Mouse (Mus musculus): Measurements from ENCODE around the gene Abcf2.

The Abcf2 gene

DNA sequence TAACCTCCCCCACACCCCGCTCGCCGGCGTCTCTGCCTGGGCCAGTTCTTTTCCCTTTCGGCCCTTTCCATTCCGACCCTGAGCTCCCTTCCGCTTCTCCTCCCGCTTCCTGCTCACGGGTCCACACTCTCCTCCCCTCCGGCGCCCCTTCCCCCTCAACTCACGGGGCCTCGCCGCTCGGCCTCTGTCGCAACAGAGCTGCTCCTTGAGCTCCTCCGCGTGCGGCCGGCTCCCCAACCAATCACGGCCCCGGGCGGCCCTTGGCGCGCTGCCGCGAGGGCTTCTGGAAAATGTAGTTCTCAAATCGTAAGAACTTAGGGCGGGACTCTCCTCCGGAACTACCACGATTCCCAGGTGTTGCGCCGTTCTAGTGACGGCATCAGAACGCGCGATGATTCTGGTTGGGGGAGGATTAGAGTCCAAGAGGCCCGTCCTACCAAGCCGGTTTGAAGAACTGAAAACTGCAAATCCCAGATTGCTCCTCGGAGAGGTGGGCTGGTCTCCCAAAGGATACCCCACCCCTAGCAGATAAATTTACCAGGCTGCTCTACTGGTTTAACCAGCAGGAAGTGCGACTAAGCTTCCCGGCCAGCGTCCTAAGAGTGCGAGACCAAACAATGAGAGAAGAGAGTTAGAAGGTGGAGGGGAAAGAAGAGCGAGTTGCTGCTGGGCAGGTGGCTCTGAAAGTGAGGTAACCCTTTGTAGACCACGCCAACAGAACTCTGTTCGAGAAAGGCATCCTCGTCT is at the start of gene Abcf2:
Gene Abcf2 (minus strand): TSS at position 285 of the 747 bp plus-strand sequence.
- peak; percentile 97 to 99 for DNase-seq (ENCODE audit: low spot score in 2 of 2)

DNA sequence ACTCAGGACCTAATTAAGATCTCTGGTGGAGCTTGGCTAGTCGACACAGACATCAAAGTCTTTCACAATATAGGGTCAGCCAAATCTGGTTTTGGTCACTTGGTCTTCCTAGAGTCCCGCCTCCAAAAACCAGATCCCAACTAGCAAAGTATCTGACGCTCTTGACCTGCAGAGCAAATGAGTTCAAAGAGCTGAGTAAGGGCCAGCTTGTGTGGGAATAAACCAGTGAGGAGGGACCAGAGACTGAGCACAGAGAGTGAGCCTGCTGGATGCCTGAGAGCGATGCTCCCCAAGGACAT is 47.5 kb upstream of the Abcf2 start:
- DNase-seq (ENCODE audit: low spot score in 2 of 2) = no peak

DNA sequence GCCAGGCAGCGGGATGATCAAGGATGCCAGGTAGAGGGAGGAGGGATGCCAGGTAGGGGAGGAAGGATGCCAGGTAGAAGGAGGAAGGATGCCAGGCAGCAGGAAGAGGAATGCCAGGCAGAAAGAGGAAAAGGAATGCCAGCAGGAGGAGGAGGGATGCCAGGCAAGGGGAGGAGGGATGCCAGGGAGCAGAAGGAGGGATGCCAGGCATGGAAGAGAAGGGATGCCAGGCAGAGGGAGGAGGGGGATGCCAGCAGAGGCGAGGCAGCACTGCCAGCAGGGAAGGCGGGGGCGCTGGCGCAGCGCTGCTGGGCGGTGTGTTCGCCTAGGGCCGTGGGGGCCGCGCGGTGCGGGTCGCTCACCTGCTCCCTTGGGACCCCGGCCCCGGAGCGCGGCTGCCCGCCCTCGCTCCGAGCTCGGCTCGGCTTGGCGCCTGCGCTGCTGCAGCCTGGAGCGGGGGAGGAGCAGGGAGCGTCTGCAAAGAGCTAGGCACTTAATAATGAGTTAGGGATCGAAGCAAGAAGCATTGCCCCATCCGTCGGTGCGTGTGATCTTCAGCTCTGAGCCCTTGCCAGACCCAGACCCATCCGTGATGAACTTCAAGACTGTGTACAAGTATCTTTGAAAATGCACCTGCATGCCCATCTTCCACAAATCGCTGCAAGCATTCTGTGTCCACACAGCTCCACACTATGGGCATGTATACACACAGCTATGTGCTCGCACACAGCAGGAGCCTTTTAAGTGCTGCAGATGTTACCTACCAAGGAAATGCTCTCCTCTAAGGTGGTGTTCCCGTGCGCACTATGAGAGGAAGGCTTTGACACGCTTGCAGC is 46.9 kb upstream of the Abcf2 start, which contains the start of gene Smarcd3:
Gene Smarcd3 (minus strand): TSS at position 426 of the 836 bp plus-strand sequence.
- no peak for DNase-seq (ENCODE audit: low spot score in 2 of 2)

DNA sequence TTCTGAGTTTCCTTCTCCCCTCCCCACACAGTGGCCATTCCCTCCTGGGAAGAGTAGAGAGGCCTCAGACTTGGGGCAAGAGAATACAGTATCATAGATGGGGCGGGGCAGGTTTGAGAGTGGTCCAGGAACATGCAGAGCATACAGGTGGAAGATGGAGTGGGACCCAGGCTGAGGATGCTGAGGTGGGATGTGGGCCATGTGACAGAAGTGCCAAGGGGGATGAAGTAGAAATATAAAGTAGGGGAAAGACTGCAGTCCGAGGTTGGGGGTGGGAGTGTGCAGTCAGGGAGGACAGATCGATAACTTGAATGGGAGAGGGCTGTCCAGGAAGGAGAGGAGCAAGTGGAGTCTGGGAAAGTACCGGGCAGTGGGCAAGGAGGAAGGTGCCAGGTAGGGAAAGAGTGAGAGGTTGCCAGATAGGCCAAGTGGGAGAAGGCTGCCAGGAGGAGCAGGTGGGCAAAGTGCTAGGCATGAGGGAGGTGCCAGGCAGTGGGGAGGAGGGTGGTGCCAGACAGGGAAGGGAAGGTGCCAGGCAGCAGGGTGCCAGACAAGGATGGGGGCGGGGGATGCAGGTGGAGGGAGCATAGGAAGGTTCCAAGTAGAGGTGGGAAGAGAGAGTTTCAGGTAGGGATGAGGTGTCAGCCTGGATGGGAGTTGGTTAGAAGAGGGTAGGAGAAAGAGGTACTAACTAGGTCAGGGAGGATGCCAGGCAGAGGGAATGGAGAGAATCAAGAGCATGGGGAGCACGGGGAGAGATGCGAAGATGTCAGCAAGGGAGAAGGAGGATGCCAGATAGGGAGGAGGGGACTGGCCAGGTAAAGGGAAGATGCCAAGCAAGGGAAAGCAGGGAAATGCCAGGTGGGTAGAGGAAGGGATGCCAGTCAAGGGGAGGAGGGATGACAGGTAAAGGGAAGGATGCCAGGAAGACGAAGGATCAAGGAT is 46.0 kb upstream of the Abcf2 start:
- DNase-seq (ENCODE audit: low spot score in 2 of 2) = no peak

DNA sequence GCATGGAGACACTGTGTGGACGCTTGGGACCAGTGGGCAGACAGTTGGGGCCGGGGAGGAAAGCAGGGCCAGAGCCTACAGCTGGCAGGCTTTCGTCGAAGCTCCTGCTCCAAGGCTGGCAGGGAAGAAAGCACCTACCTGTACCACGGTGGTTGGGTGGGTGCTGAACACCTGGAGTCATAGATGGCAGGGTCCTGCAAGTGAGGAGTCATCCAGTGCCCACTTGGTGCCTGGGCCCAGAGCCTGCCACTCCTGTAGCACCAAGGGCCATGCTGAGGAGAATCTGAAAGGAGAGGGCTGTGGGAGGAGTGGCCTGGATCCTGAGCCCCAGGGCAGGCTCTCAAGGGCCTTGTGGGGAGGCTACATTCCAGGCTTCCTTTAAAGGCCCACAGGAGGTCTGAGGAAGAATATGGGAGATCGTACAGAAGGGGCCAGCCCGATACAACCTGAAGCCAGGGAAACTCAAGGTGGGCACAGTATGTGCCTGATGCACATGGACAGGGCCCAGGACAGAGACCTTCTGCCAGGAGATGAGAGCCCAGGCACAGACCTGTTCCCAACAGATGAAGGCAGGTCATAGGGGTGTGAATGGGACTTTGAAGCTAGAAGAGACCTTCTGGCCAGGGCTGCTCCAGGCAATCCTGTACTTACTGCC is 45.2 kb upstream of the Abcf2 start:
- no peak for DNase-seq (ENCODE audit: low spot score in 2 of 2)

DNA sequence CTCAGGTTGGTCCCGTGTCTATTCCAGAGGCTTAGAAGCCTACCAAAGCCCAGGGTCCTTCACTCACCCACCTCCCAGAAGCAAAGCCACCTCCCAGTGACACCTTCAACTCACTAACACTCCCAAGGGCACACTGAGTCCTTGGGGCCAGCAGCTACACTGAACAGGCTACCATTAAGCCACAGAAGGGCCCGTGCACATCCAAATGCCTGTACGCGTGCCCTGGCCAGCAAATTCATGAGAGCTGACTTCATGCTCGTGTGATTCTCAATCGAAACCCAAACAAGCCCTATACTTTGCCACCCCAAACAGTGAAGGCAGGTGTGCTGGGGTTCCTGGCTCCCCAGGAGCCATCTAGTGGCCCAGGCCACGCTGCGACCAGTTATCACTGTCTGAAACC is 43.4 kb upstream of the Abcf2 start:
- no peak for DNase-seq (ENCODE audit: low spot score in 2 of 2)

DNA sequence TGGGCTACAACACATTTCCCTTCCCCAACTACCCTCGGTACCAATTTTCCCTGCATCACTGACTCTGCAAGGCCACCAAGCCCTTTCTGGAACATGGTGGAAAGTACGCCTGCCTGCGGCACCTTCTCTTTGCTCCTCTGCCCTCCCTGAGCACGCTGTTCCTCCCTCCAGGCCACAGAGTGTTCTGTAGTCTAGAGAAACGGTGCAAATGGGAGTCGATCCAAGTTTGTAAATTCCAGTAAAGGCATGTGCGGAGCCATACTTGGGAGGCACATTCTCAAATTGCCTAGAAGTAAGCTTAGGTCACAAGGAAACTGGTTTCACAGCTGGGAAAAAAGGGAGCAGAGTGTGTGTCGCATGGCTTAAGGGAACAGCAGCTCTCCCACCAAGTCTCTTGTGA is 42.8 kb upstream of the Abcf2 start:
- no peak for DNase-seq (ENCODE audit: low spot score in 2 of 2)

DNA sequence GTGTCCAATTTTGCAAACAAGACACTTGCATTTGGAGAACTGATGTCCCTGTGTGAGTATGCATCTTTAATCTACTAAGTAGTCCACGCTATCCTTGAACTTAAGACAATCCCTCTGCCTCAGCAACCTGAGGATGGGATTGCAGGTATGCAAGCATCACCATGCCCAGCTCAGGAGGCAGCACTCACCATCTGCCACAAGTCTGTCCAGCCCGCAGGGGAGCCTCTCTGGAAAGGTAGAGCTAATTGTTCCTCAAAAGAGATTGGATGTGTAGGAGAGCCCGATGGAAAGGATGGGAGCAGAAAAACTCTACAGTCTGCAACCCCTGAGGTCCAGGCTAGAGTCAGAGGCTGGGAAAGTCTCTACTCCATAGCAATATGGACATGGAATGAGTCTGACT is 41.7 kb upstream of the Abcf2 start:
- no peak for DNase-seq (ENCODE audit: low spot score in 2 of 2)

DNA sequence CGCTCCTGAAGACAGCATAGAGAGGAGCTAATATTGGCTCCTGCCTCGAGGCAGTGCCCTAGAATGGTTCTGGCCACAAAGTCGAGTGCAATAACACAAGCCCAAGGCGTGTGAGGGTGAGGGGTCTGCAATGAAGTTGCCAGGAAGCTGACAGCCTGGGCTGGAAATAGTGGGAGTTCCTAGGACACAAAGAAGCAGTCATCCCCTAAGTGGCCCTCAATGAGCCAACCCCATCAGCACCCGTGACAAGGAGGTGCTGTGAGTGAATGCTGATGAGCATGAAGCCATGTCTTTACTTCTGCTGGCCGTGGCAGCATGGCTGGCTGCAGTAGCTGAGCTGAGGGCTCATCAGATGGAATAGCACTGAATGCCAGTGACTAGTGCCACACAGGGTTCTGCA is 37.8 kb upstream of the Abcf2 start:
- DNase-seq (ENCODE audit: low spot score in 2 of 2) = no peak

DNA sequence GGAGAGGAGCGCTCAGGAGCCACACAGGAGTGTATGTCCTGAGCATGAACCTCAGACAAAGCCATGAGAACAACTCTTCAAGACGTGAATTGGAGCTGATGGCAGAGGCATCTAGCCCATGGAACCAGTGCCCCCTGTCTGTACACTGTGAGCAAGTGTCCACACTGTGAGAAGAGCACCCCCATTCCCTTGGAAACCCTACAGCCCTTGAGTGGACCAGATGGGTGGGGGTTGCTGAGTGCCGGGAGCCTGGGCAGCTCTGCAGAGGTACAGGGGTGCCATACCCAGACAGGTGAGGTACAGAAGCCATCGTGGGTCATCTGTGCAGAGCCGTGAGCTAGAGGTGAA is 35.0 kb upstream of the Abcf2 start:
- DNase-seq (ENCODE audit: low spot score in 2 of 2) = no peak

DNA sequence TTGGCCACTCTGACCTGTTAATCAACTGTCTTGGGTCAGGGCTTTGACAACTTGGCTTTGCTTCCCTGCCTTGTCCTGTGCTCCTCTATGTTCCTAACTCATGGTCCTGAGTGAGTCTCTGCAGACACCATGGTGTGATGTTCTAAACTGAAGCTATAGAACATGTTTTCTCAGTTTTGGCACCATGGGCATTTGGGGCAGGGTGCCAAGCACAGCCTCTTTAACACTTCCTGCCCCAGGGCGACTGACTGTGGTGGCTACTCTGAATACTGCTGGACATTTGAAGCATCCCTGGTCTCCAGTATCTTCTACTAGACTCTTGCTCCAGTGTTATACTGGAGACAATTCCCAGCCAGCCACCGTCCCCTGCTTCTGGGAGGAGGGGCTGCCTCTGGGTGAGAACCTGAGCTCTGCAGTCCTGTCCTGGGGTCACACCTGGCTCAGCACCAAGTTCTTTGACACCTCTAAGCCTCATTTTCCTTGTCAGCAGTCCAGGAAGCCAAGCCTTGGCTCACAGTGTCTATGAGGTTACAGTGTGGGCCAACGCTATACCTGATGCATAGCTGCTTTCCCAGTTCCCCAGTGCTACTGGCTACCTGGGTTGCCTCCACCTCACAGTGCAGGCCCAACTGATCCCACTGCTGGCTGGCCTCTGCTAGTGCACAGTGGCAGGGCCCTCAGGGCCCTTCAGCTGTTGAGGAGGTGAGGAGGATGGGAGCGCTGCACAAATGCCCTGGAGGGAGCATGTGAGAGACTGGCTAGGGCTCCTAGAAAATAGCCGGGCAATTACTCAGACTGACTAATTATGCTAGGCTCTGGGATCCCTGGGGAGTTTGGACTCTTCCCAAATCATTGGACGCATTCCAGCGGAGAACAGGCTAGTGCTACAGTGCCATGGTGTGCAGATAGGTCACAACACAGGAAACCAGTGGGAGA is 34.4 kb upstream of the Abcf2 start:
- DNase-seq (ENCODE audit: low spot score in 2 of 2) = no peak

DNA sequence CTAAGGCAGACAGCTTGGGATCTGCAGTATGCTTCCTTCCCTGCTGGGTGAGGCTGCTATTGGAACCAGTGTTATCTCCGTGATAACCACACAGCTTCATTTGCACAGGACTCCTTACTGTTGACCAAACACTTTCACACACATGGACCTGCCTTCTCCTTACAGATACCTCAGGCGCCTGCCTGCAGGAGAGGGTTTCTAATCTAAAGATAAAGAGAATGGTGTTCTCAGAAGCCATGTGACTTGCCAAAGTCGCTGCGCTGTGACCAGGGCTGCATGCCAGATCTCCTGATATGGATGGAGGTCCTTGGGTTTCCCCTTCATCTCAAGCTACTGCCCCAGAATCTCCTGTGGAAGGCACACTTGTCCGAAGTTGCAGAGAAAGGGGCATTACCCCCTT is 32.1 kb upstream of the Abcf2 start:
- no peak for DNase-seq (ENCODE audit: low spot score in 2 of 2)

DNA sequence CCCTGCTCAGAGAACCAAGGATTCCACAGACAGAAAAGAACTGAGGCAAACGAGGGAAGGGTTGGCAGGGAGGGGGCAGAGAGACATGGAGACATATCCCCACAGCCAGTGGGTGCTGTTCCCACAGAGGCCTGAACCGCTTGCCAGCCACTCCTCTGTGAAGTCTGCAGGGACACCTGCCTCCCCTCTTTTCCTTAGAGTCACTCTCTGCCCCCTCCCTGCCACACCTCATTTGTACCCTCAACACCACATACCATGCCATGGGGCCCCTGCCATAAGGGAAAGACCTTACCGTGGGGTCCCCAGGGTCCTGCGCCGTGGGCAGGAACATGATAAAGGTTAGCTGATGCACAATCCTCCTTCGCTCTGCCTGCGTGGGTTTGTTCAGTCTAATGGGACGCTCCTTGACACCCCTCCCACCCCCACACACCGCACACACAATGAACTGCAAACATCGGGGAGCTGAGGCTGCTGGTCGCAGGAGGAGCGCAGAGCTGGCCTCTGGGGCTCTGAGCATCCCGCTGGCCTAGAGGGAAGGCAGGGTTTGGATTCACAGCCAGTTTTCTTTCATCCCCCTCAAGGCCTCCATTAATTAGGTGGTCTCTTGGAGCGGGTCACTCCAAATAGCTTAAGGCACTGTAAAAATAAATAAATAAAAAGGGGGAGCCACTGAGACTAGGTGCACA is 28.9 kb upstream of the Abcf2 start:
- no peak for DNase-seq (ENCODE audit: low spot score in 2 of 2)

DNA sequence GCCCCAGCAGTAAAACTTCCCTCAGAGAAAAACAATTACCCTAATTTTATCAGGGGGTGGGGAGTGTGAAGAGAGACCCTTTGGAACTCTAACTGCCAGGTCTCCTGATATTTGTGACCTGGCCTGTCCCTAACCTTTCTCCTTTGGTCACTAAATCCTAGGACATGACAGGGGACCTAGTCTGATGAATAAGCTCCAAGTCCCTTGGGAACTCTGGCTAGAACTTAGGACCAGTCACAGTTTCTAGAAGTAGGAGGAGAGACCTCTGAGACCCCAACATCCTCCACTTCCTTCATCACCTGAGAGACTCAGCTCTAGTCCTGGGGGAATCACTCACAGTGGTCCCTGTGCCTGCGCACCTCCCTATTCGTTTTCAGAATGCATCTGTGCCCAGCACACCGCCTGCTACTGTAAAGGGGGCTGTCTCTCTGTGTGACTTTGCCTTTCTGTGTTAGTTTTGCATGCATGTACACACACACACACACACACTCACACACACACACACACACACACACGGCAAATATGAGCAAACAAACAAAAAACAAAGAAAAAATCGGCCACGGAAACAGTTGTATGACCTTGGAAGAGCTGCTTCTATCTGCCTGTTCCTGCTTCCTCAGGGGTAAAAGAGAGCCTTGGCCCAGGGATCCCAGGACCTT is 28.2 kb upstream of the Abcf2 start:
- no peak for DNase-seq (ENCODE audit: low spot score in 2 of 2)

DNA sequence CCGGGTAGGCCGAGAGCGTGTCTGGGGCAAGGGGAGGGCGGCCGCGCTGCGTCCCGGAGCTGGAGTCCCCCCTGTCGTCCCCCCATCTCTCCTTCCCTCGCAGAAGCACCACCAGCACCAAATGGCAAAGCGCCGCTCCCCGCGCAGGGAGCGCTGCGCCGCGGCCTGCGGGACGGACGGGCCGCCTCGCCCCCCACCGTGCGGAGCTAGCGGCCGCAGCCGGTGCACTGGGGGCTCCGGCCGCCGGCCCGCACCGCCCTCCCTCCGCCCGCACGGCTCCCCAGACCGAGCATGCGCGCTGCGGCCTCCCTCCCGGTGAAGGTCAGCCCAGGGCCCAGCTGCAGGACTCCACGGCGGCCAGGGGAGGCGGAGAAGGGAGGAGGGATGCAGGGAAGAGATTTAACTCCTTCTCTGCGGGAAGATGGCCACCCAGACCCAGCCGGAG is 27.4 kb upstream of the Abcf2 start:
- DNase-seq (ENCODE audit: low spot score in 2 of 2) = no peak

DNA sequence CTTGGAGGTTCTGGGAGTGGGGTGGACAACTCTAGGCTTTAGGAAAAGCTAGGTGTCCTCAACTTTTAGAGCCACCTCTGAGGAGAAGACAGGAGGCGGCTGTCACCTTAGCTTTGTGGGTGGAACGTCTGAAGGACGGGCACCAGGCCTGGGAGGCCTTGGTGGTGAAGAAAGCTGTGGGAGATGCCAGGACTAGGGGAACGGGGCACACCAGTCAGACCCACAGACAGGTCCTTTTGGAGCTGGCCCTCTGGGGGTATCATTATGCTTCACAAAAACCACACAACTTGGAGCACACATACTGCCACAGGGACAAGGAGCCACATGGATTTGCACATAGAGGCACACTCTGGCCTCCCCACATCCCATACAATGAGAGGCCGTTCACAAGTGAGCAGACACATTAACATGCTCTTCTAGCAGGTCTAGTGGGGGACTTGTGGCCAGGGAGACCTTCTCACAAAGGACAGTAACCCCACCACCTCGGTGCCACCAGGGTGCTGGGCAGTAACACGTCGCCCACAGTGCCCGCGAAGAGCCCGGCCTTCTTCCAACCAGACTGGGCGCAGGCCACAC is 26.9 kb upstream of the Abcf2 start:
- no peak for DNase-seq (ENCODE audit: low spot score in 2 of 2)

DNA sequence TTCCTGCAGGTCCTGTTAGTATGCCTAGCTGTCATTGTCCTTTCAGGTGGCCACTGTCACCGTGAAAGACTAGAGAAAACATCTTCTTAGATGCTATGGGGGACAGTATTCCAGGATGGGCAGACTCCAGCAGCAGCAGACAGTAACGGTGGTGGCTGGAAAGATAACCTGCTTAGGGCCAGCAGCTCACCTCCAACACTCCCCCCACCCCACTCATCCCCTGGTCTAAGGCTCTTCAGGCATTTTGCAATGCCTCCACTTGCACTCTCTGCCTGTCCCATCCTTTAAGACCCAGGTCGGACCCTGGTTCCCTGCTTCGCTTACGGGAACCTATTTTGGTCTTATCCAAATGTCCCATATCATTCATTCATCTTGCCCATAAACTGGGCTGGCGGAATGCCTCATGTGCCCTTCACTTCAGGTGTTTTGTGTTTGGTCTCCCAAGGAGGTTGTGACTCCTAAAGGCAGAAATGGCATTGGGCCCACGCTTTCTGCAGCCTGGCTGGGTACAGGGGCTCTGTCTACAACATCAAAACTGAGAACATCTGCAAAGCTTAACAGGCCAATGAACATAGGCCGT is 26.3 kb upstream of the Abcf2 start:
- no peak for DNase-seq (ENCODE audit: low spot score in 2 of 2)

DNA sequence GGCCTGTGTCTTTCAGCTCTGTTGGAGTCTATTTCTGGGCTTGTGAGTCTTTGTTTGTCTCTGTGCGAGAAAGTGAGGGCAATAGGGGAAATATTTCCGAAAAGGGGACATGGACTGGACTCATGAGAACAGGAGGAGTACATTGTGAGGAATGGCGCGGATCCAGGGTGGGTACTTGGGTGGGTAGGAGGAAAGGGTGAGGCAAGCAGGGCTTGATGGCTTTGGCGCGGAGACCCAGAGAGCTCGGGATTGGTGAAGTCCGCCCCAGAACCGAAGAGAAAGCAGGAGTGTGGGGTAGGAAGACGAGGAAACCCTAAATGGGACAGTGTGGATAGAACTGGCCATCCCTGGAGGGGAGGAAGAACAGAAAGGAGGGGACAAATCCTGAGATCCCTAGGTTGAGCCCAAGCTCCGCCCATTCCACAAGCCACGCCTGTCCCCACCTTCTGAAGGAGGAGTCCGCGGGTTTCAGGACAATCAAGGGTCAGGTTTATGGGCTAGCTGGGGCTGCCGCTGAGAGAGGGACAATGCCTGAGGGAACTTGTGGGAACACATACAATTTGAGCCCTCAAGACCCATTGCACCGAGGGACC is 25.6 kb upstream of the Abcf2 start:
- DNase-seq (ENCODE audit: low spot score in 2 of 2) = no peak
